Mouse (Mus musculus) intestine, postnatal 0 days (tissue): ENCODE results near the gene Prrt1. TPM values are rescaled to one million over a fixed set of nuclear protein-coding genes. Genes with fewer than 3 reads are reported as not detected.

ENCODE experiments used
- ATAC-seq: fragments of 200-750 bp; cut with Nextera tagmentation; 2 replicates; pipeline ENCODE4 v1.8.0; 2017; ENCODE audit warnings: mild to moderate bottlenecking, moderate TSS enrichment, moderate library complexity
- H3K27ac ChIP-seq: fragments of 300-500 bp; sonication (generic); 2 replicates; pipeline ENCODE4 v1.5.1; 2014; ENCODE audit warnings: mild to moderate bottlenecking, low read depth, low read length, moderate library complexity
- H3K27me3 ChIP-seq: fragments of 300-500 bp; sonication (generic); replicated peaks from 2 replicates; pipeline ENCODE4 v1.6.1; 2014; ENCODE audit warnings: low read length, mixed read lengths; ENCODE audit not compliant: control insufficient read depth, insufficient read depth
- H3K36me3 ChIP-seq: fragments of 300-500 bp; sonication (generic); 2 replicates; pipeline ENCODE4 v1.6.1; 2014; ENCODE audit warnings: mild to moderate bottlenecking, moderate library complexity; ENCODE audit not compliant: control insufficient read depth, insufficient read depth
- H3K4me1 ChIP-seq: fragments of 300-500 bp; sonication (generic); replicated peaks from 2 replicates; pipeline ENCODE4 v1.6.1; 2014; ENCODE audit warnings: antibody characterized with exemption, low read length, mixed read lengths; ENCODE audit not compliant: control insufficient read depth, insufficient read depth
- H3K4me2 ChIP-seq: fragments of 300-500 bp; sonication (generic); replicated peaks from 2 replicates; pipeline ENCODE4 v1.6.1; 2014; ENCODE audit warnings: low read depth, mild to moderate bottlenecking, moderate library complexity
- H3K4me3 ChIP-seq: fragments of 300-500 bp; sonication (generic); 2 replicates; pipeline ENCODE4 v1.5.1; 2014; ENCODE audit warnings: low read depth, low read length
- H3K9ac ChIP-seq: fragments of 300-500 bp; sonication (generic); 2 replicates; pipeline ENCODE4 v1.6.1; 2014; ENCODE audit warnings: mild to moderate bottlenecking, low read depth, low read length
- H3K9me3 ChIP-seq: fragments of 300-500 bp; sonication (generic); 2 replicates; pipeline ENCODE4 v1.6.1; 2016; ENCODE audit warnings: mixed run types; ENCODE audit not compliant: control insufficient read depth
- CTCF ChIP-seq: sonication (generic); IDR thresholded peaks from 2 replicates; pipeline ENCODE4 v1.5.1; 2016; ENCODE audit warnings: low read depth, mild to moderate bottlenecking, control low read depth, antibody characterized with exemption, moderate library complexity
- WGBS: fragments of 180-500 bp; shearing (Covaris S2); extraction: QIAGEN DNeasy Blood & Tissue Kit; methylation state at CpG from one replicate; pipeline ENCODE4 v1.1.7; 2014; 5-methylcytosine and 5-hydroxymethylcytosine counted together
- polyA plus RNA-seq: library from polyadenylated mRNA; unstranded; fragments of >200 nt; fragmentation: Nextera tagmentation; extraction: Ambion mirVana; gene quantifications from 2 replicates; pipeline ENCODE4 v1.2.1, GENCODE M21; 2015

Prrt1 gene
- polyA plus RNA-seq, 1 experiment from 2014 or later: 0.47 TPM

DNA sequence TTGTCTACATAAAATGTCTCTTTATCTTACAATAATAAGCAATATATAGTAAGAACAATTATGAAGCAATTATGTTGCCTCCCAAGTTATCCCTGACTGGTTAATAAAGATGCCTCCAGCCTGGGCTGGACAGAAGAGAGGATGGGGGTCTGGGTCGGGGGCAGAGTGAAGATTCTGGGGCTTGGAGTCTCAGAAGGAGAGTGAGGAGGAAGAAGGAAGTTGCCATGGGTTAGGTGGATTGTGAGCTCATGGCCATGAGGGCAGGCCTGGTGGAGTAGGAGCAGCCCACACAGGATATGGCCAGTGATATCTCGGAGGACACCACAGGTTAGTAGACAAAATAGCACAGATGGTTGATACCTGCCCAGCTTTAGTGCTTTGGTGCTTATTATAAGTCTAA, 28.8 kb downstream of the Prrt1 start:
- Histone ChIP-seq H3K4me3 (no peak overlapping the region), H3K36me3 (peaks cover 6% of the 10 kb centered on the region; the same call in 1 of the 2 replicates), H3K9me3 (no peaks in the 10 kb centered on the region), H3K27ac (no peak overlapping the region), H3K27me3 (peaks cover 7% of the 10 kb centered on the region; the same call in 1 of the 2 replicates), H3K9ac (no peak overlapping the region), H3K4me1 (peaks cover 12% of the 10 kb centered on the region), H3K4me2 (no peak overlapping the region)
- no peak for ATAC-seq
- TF ChIP-seq CTCF: no peak
- WGBS: 67% methylated on average over 2 of the region's 2 CpGs

- Histone ChIP-seq H3K9ac (no peak overlapping the region), H3K27ac (no peak overlapping the region), H3K4me3 (no peak overlapping the region), H3K4me2 (no peak overlapping the region), H3K4me1 (peaks cover 12% of the 10 kb centered on the region), H3K9me3 (no peaks in the 10 kb centered on the region), H3K36me3 (peaks cover 2% of the 10 kb centered on the region; the same call in 1 of the 2 replicates), H3K27me3 (peaks cover 7% of the 10 kb centered on the region; the same call in 1 of the 2 replicates)
- no peak for ATAC-seq
- no peak for TF ChIP-seq CTCF
- whole genome bisulfite sequencing: 75% methylated on average over 3 of the region's 3 CpGs
Measured at GRCm38 (mm10) chr17:34658591-34658990, 29.3 kb downstream of the Prrt1 start.

DNA sequence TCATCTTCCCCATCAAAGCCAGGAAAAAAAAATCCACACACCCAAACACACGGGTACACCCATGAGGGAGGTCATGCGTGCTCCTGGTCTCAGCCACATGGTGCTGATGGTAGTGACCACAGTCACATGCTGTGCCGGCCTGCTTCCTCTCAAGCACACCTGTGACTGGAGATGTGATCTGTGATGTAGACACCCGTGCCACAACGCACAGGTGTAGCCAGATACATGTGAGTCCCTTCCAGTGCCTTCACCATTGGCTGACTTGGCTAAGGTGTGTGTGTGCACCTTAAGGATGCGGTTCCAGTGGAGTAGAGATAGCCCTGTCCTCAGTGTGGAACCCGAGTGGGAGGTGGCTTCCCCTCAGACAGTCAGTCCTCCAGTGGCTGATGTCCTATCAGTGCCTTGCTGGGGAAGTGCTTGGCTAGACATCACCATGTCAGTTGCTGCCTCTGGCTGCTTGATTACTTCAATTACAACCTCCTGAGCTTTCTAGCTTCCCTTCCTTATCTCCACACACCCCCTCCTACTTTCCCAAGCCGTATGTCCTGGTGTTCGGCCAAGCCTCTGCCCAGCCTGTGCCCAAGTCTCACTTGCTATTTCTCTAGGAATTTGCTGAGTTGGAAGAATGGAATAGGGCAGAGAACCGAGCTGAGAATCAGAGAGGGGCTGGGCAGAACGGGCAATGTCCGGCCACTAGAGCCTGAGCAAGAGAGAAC, 30.0 kb downstream of the Prrt1 start:
- Histone ChIP-seq H3K9ac (no peak overlapping the region), H3K4me1 (peaks cover 12% of the 10 kb centered on the region), H3K4me2 (0 out of 2 replicates have a peak overlapping the region, but pooled peaks have one; percentile 9), H3K27me3 (peaks cover 7% of the 10 kb centered on the region; the same call in 1 of the 2 replicates), H3K4me3 (no peak overlapping the region), H3K36me3 (no peaks in the 10 kb centered on the region), H3K9me3 (no peaks in the 10 kb centered on the region), H3K27ac (no peak overlapping the region)
- no peak for TF ChIP-seq CTCF
- no peak for ATAC-seq
- WGBS: 51% methylated on average over 12 of the region's 12 CpGs

- 64% methylated on average over 3 of the region's 3 CpGs for WGBS
- Histone ChIP-seq H3K4me3 (no peak overlapping the region), H3K9me3 (no peaks in the 10 kb centered on the region)
Measured at GRCm38 (mm10) chr17:34659897-34660214, 30.5 kb downstream of the Prrt1 start.

GRCm38 (mm10) chr17:34660259-34660820, 31.0 kb downstream of the Prrt1 start:
- Histone ChIP-seq H3K27me3 (peaks cover 7% of the 10 kb centered on the region; the same call in 1 of the 2 replicates), H3K9me3 (no peaks in the 10 kb centered on the region), H3K9ac (no peak overlapping the region), H3K36me3 (no peaks in the 10 kb centered on the region), H3K4me2 (peak overlapping the region; percentile 50), H3K4me1 (peaks cover 12% of the 10 kb centered on the region), H3K27ac (no peak overlapping the region), H3K4me3 (peak overlapping the region; percentile 18)
- no peak for TF ChIP-seq CTCF
- 29% methylated on average over 10 of the region's 11 CpGs for WGBS
- ATAC-seq: no peak

More at GRCm38 (mm10) chr17:34659897-34660214, 30.5 kb downstream of the Prrt1 start:
- peak overlapping the region; percentile 50; the same call in 1 of the 2 replicates for H3K4me2 ChIP-seq
- H3K4me1 ChIP-seq: peaks cover 12% of the 10 kb centered on the region
- no peak for ATAC-seq
- H3K27me3 ChIP-seq: peaks cover 7% of the 10 kb centered on the region; the same call in 1 of the 2 replicates
- H3K27ac ChIP-seq: no peak overlapping the region
- no peaks in the 10 kb centered on the region for H3K36me3 ChIP-seq
- no peak overlapping the region for H3K9ac ChIP-seq
- TF ChIP-seq CTCF: no peak

DNA sequence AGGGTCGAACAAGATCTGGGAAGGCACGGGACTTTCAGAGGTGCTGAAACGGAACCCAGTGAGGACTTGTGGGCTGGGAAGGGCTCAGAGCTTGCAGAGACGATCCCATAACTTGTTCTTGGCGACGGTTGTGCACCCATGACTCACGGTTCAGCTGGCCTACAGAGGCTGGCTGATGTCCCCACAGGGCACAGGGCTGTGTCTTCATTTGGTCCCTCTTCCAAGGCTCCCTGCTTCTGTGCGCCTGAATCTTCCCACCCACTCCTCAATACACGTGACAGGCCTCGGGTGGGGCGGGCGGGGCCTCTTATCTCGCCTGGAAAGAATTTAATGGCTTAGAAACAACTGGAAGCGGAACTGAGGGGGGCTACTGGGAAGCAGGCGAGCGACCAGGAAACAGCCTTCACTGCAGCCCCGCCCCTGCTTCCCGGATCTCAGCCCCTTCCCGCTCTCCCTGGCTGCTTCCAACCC, 31.8 kb downstream of the Prrt1 start:
- H3K27ac ChIP-seq: peak overlapping the region; percentile 8; the same call in 1 of the 2 replicates
- ATAC-seq: no peak
- H3K27me3 ChIP-seq: peaks cover 7% of the 10 kb centered on the region; the same call in 1 of the 2 replicates

More for the DNA sequence above, 31.8 kb downstream of the Prrt1 start:
- Histone ChIP-seq H3K4me1 (peaks cover 9% of the 10 kb centered on the region), H3K36me3 (no peaks in the 10 kb centered on the region), H3K9ac (peak overlapping the region; percentile 23), H3K4me2 (peak overlapping the region; percentile 50), H3K4me3 (peak overlapping the region; percentile 18), H3K9me3 (no peaks in the 10 kb centered on the region)
- 4% methylated on average over 19 of the region's 19 CpGs for WGBS
- no peak for TF ChIP-seq CTCF
